Mouse (Mus musculus): ENCODE measurements around the gene Ncoa7.
"Not testable (repeated sequence)": the region's sequence is repeated elsewhere in the genome, so short reads cannot be mapped to it uniquely, and the experiment has no call there.

Gene Ncoa7

GRCm38 (mm10) chr10:30787684-30788339, 15.3 kb downstream of the Ncoa7 start:
- no peak for DNase-seq (ENCODE audit: low read depth, low spot score)

DNA sequence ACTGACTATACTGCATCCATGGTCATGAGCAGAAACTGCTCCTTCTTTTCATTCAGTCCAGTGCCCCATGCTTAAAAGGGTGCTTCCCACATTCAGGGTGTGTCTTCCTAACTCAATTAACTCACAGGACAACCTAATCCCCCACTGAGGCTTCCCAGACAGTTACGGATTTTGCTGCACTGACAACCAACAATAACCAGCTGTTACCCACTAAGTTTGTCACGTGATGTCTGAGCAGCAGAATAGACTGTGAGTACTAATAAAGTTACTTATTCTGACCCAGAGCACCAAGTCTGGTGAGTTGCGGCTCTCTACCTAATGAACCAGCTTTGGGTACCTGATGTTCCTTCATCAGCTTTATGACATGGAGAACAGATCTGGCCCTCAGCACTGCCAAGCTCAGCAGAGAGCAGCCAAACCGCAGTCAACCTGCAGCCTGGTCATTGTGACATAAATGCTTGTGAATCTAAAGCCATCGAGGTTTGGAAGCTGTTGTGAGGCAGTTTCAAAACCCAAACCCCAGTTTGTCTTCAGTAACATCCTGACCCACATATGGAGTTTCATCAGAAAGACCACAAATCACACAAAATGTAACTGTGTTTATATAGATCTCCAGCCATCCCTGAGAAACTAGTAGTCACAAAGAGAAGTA, 16.9 kb downstream of the Ncoa7 start:
- DNase-seq (ENCODE audit: low read depth, low spot score) = no peak

DNA sequence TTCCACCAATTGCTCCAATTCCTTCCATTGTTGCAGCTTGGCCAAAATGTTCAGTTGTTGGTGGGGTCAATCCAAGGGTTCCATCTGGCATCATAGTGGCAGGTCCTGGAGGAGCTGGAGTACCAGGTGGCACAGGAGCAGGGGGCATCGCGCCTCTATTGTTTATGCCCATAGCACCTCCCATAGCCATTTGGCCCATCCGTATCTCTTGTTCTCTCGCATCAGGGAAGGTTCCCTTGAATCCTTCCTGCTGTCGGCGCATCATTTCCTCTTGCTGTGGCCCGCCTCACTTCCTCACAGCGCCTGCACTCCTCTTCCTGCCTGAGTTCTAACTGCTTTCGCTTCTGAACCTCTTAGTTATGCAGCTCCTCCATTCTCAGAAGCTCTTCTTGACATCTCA, 22.2 kb downstream of the Ncoa7 start:
- not testable (repeated sequence) for DNase-seq (ENCODE audit: low read depth, low spot score)

DNA sequence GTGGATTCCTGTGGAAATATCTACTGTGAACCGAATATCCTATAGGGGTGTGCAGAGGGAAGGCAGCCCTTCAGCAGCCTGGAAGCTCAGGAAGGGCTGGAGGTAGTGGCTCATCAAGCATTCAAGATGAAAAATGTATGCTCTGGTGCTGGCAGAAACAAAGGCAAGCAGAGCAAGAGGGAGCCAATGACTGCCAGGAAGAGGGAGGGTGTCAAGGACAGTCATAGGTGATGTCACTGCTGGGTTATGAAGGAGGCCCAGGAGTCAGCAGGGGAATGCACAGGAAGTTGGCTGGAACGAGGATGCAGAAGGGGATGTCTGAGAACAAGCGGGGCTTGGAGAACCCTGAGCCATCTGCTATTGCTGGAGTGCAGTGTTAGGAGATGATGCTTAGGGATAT, 24.9 kb downstream of the Ncoa7 start:
- DNase-seq (ENCODE audit: low read depth, low spot score) = no peak

- no peak for DNase-seq (ENCODE audit: low read depth, low spot score)
Measured at GRCm38 (mm10) chr10:30775987-30776386, 27.1 kb downstream of the Ncoa7 start.

- no peak for DNase-seq (ENCODE audit: low read depth, low spot score)
Measured at GRCm38 (mm10) chr10:30775568-30775967, 27.6 kb downstream of the Ncoa7 start.

GRCm38 (mm10) chr10:30774396-30774795, 28.7 kb downstream of the Ncoa7 start:
- no peak for DNase-seq (ENCODE audit: low read depth, low spot score)

GRCm38 (mm10) chr10:30773181-30773580, 29.9 kb downstream of the Ncoa7 start:
- DNase-seq (ENCODE audit: low read depth, low spot score) = no peak

- no peak for DNase-seq (ENCODE audit: low read depth, low spot score)
Measured at GRCm38 (mm10) chr10:30771417-30772158, 31.5 kb downstream of the Ncoa7 start.

GRCm38 (mm10) chr10:30768820-30769219, 34.3 kb downstream of the Ncoa7 start:
- no peak for DNase-seq (ENCODE audit: low read depth, low spot score)

GRCm38 (mm10) chr10:30768250-30768649, 34.9 kb downstream of the Ncoa7 start:
- no peak for DNase-seq (ENCODE audit: low read depth, low spot score)

DNA sequence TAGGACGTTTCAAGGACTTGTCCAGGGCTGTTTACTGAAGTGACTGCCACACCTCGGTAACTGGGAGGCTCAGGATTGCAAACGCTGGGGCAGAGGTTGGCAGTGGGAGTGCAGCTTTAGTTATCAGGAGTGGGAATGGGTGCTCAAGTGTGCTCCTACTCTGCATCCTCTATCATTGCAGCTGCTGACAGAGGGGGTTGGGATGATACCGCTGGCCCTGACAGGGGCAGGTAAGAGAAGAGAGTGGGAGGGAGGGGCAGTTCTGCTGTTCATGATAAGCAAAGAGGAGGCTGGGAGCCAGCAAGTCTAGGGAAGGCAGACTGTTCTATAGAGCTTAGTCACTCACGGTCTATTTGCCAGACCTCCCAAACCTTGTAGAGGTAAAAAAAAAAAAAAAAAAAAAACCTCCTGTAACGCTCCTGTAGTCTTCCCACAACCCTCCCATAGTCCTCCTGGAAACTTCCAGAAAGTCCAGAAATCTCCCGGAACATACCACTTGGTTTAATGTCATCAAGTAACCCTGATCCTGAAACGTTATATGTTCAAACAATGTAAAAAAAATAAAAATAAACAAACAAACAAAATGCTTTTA, 39.9 kb downstream of the Ncoa7 start:
- DNase-seq (ENCODE audit: low read depth, low spot score) = no peak

DNA sequence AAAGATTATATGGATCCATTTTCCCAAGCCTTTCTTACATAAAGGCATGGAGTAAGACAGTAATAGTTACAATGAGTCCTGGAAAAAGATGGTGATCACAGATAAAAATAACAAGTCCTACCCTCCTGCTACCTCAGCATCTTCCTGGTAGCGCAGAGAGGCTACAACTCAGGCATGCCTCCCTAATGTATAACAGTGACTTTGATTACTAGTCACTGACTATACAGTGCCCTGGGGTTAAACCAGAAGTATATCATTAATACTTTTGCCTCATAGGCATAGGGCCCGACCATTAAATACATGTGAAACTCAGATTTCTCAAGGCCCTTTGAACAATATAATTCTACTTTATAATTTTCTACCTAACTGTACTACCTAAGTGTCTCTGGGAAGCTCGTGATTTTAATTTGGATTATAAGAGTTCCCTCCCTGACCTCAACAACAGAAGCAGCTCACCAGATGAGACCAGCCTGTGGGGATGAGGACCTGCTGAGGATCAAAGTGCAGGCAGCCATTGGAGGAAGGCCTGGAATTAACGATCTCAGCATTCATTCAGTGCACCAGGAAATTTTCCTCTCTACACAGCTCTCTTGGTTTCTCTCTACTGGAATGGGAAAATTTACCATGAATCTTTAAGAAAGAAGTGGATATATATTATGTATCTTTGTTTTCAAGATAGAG, 40.7 kb downstream of the Ncoa7 start:
- no peak for DNase-seq (ENCODE audit: low read depth, low spot score)

DNA sequence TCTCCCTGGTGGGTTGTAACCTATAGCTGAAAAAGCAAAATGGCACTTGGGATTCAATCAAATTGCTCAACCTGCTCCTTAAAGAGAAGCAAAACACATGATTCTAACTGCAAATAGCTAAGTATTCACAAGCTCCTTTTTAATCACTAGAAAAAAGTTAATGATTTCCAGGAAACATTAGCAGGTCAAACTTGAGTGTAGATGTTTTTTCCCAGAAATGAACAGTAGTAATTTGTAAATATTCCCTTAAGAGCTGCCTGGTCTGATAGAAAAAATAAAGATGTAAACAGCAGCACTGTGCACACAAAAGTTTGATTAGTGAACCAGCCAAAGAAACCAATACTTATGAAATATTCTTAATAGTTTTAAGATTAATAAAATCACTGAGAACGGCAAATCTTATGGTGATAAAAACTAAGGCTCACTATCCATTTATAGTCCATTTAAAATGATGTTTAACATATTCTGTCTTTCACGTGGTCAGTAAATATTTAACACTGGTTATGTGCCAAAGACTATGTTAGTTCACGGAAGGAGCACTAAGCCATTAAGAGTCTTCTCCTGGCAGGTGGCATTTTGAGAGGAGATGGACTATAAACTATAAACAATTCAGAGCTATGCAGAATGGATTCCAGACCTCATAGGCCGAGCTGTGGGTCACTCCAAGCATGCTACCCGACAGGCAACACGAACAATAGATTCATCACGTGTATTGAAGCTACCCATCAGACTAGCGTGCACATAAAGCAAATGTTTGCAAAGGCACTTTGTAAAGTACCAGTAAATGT, 43.6 kb downstream of the Ncoa7 start:
- DNase-seq (ENCODE audit: low read depth, low spot score) = no peak

- no peak for DNase-seq (ENCODE audit: low read depth, low spot score)
Measured at GRCm38 (mm10) chr10:30756064-30756463, 47.1 kb downstream of the Ncoa7 start.

- DNase-seq (ENCODE audit: low read depth, low spot score) = no peak
Measured at GRCm38 (mm10) chr10:30754825-30755457, 48.2 kb downstream of the Ncoa7 start.

DNA sequence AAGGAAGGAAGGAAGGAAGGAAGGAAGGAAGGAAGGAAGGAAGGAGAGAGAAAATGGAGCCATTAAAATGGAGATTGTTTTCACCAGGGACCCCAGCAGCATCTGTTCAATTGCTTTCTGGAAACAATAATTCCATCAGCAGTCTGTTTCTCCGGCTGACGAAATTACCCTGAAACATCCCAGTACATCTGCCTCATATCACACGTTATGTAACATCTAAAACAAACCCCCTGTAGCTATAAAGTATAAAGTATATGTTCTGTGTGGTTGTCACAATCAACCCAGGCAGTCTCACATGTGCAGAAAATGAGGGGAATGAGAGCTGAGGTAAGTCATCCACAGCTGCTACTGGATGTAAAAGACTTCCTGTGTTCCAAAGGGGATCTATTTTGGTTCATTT, 49.0 kb downstream of the Ncoa7 start:
- DNase-seq (ENCODE audit: low read depth, low spot score) = no peak

DNA sequence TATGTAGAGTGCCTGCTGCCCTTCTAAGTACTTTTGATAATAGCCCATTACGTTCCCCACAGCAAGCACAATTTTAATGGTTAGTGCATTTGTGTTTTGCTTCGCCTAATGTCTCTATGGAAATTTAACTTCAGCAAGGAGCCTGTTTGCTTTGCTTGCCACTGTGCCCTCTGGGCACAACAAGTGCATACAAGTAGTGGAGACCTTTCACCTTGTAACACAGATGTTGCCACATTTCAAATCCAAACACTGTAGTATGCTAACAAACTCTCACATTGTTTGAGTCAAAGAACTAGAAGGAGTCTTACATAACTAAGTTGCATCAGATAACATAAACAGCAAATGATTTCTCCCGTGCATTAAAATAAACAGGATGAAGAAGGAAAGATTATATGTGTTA, 50.6 kb downstream of the Ncoa7 start:
- no peak for DNase-seq (ENCODE audit: low read depth, low spot score)

GRCm38 (mm10) chr10:30751586-30751985, 51.5 kb downstream of the Ncoa7 start:
- no peak for DNase-seq (ENCODE audit: low read depth, low spot score)

- DNase-seq (ENCODE audit: low read depth, low spot score) = no peak
Measured at GRCm38 (mm10) chr10:30749807-30750206, 53.3 kb downstream of the Ncoa7 start.
